Mouse (Mus musculus) hindbrain, embryonic 16.5 days (tissue): ENCODE measurements around the gene Tssk6. TPM values are rescaled to one million over a fixed set of nuclear protein-coding genes. Genes with fewer than 3 reads are reported as not detected.
"Not testable (repeated sequence)": the region's sequence is repeated elsewhere in the genome, so short reads cannot be mapped to it uniquely, and the experiment has no call there.

Source experiments
- ATAC-seq: fragments of 200-750 bp; cut with Nextera tagmentation; 2 replicates; pipeline ENCODE4 v1.8.0; 2017; ENCODE audit warnings: moderate TSS enrichment, moderate library complexity
- H3K27ac ChIP-seq: fragments of 300-500 bp; sonication (generic); 2 replicates; pipeline ENCODE4 v1.5.1; 2014; ENCODE audit warnings: low read depth, mild to moderate bottlenecking, control low read depth, low read length, moderate library complexity
- H3K27me3 ChIP-seq: fragments of 300-500 bp; sonication (generic); replicated peaks from 2 replicates; pipeline ENCODE4 v1.6.1; 2014; ENCODE audit warnings: low read length; ENCODE audit not compliant: control insufficient read depth, insufficient read depth
- H3K36me3 ChIP-seq: fragments of 300-500 bp; sonication (generic); 2 replicates; pipeline ENCODE4 v1.6.1; 2014; ENCODE audit warnings: mild to moderate bottlenecking, low read length, moderate library complexity, mixed read lengths; ENCODE audit not compliant: control insufficient read depth, insufficient read depth
- H3K4me1 ChIP-seq: fragments of 300-500 bp; sonication (generic); 2 replicates; pipeline ENCODE4 v1.6.1; 2014; ENCODE audit warnings: low read depth, low read length; ENCODE audit not compliant: control insufficient read depth, insufficient read depth
- H3K4me2 ChIP-seq: fragments of 300-500 bp; sonication (generic); 2 replicates; pipeline ENCODE4 v1.6.1; 2014; ENCODE audit warnings: mild to moderate bottlenecking, low read length, control low read depth, moderate library complexity
- H3K4me3 ChIP-seq: fragments of 300-500 bp; sonication (generic); 2 replicates; pipeline ENCODE4 v1.5.1; 2014; ENCODE audit warnings: mild to moderate bottlenecking, low read length, control low read depth, moderate library complexity
- H3K9ac ChIP-seq: fragments of 300-500 bp; sonication (generic); 2 replicates; pipeline ENCODE4 v1.6.1; 2014; ENCODE audit warnings: low read depth, mild to moderate bottlenecking, control low read depth, low read length, moderate library complexity
- H3K9me3 ChIP-seq: fragments of 300-500 bp; sonication (generic); 2 replicates; pipeline ENCODE4 v1.6.1; 2014; ENCODE audit warnings: mild to moderate bottlenecking, low read length, moderate library complexity; ENCODE audit not compliant: control insufficient read depth
- WGBS: fragments of 180-500 bp; shearing (Covaris S2); extraction: QIAGEN DNeasy Blood & Tissue Kit; methylation state at CpG from one replicate; pipeline ENCODE4 v1.1.7; 2014; 5-methylcytosine and 5-hydroxymethylcytosine counted together
- polyA plus RNA-seq: library from polyadenylated mRNA; unstranded; fragments of >200 nt; fragmentation: Nextera tagmentation; extraction: Ambion mirVana; gene quantifications from 2 replicates; pipeline ENCODE4 v1.2.1, GENCODE M21; 2015

Tssk6 gene
- polyA plus RNA-seq, 1 experiment from 2014 or later = 3.5 TPM

DNA sequence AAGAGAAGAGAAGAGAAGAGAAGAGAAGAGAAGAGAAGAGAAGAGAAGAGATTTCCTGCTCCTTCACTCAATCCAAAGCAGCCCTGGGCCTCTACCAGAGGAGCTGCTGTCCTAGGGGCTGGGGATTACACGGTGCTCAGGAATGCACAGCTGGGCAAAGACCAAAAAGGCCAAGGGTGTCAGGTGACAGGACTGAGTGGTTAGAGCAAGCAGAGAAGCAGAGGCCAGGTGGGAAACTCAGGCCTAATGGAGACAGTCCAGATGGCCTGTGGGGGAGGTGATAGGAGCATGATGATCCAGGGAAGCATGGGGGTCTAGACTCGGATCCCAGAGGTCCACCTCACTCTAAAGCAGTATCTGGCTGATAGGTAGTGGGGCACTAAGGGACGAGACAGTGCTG, 37.6 kb downstream of the Tssk6 start:
- Histone ChIP-seq H3K36me3 (peaks cover 5% of the 10 kb centered on the region; the same call in 1 of the 2 replicates), H3K27me3 (no peaks in the 10 kb centered on the region), H3K4me1 (no peaks in the 10 kb centered on the region), H3K27ac (no peak overlapping the region), H3K4me2 (no peak overlapping the region), H3K9ac (no peak overlapping the region), H3K4me3 (no peak overlapping the region), H3K9me3 (no peaks in the 10 kb centered on the region)
- no peak for ATAC-seq
- 61% methylated on average over 3 of the region's 3 CpGs for WGBS

DNA sequence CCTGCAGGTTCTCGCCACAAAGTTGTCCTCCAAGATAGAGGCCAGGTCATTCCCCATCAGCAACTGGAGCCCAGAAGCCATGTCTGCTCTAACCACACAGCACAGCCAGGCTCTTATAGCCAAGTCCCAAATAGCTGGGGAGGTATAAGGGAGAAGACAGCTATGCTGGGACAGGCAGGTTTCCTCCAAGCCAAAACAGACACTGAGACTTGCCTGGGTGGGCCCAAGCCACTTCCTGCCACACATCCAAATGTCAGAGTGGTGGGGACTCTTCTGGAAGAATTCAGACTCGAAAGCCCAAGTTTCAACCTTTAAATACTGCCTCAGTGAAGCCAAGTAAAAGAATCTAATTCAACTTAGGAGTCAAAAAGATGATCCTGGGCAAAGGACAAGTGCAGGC, 38.4 kb downstream of the Tssk6 start:
- H3K27me3 ChIP-seq = no peaks in the 10 kb centered on the region
- no peak for ATAC-seq
- WGBS = 93% methylated on average over 2 of the region's 2 CpGs
- H3K27ac ChIP-seq = no peak overlapping the region
- H3K4me3 ChIP-seq = no peak overlapping the region
- 0 out of 2 replicates have a peak, but pooled peaks cover 2% of the 10 kb centered on the region for H3K36me3 ChIP-seq
- H3K4me1 ChIP-seq = no peaks in the 10 kb centered on the region
- H3K9ac ChIP-seq = no peak overlapping the region
- H3K4me2 ChIP-seq = no peak overlapping the region
- no peaks in the 10 kb centered on the region for H3K9me3 ChIP-seq

DNA sequence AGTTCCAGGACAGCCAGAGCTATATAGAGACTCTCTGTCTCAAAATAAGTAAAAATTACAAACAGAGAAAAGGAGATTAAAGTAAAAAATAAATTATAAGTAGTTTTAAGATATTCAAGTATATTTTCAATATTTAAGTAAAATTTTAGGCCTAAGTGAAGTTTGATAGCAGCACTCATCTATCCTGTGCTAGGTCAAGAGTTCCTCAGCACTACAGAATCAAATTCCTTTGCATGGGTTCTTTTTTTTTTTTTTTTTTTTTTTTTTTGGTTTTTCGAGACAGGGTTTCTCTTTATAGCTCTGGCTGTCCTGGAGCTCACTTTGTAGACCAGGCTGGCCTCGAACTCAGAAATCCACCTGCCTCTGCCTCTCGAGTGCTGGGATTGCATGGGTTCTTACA, 40.5 kb downstream of the Tssk6 start:
- H3K27me3 ChIP-seq, ATAC-seq, H3K4me3 ChIP-seq, H3K4me1 ChIP-seq, H3K27ac ChIP-seq, H3K9ac ChIP-seq, H3K4me2 ChIP-seq, H3K9me3 ChIP-seq, H3K36me3 ChIP-seq: not testable (repeated sequence)
- 91% methylated on average over 2 of the region's 3 CpGs for WGBS

DNA sequence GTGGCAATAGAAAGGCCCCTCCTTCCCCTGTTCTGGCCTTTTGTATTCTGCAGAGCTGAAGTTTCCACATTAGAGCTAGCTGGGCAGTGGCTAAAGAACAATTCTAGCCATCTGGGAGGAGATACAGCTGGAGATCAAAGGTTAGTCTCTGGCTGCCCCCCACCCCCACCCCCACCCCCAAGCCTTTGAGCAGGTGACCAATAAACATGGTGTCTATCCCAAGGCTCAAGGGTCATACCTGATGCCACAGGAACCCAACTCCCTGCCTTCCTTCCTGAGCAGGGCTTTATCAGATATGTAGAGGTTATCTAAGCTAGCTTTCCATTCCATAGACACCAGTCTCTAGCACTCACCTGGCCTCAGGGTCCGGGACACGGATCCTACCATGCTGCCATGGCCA, 48.3 kb downstream of the Tssk6 start:
- WGBS = 98% methylated on average over 2 of the region's 2 CpGs
- no peaks in the 10 kb centered on the region for H3K27me3 ChIP-seq
- H3K9me3 ChIP-seq = no peaks in the 10 kb centered on the region

More for the DNA sequence above, 48.3 kb downstream of the Tssk6 start:
- ATAC-seq = no peak
- Histone ChIP-seq H3K36me3 (no peaks in the 10 kb centered on the region), H3K4me1 (no peaks in the 10 kb centered on the region), H3K27ac (no peak overlapping the region), H3K9ac (no peak overlapping the region), H3K4me3 (no peak overlapping the region), H3K4me2 (no peak overlapping the region)

Other genes starting within 250 kb of the Tssk6 start
- 2.1 and 2.3 TPM in 2 replicates for gene Zfp964, start 247.7 kb upstream of the Tssk6 start, polyA plus RNA-seq
- gene Zfp869, start 191.5 kb upstream of the Tssk6 start, polyA plus RNA-seq = 24.2 and 26.7 TPM in 2 replicates
- 6.5 and 8.6 TPM in 2 replicates for gene Zfp963, start 152.2 kb upstream of the Tssk6 start, polyA plus RNA-seq
- 0.64 TPM in 1 of 2 replicates, not detected in the other for gene Gm20422, start 127.3 kb upstream of the Tssk6 start, polyA plus RNA-seq
- gene Atp13a1, start 111.0 kb upstream of the Tssk6 start, polyA plus RNA-seq = 50.1 and 56.4 TPM in 2 replicates
- 32.8 and 37.0 TPM in 2 replicates for gene Zfp866, start 111.0 kb upstream of the Tssk6 start, polyA plus RNA-seq
- gene Gmip, start 93.5 kb upstream of the Tssk6 start, polyA plus RNA-seq = 32.2 and 34.5 TPM in 2 replicates
- 0.54 and 0.91 TPM in 2 replicates for gene Lpar2, start 79.8 kb upstream of the Tssk6 start, polyA plus RNA-seq
- 60.5 TPM in 2 replicates for gene Pbx4, start 69.7 kb upstream of the Tssk6 start, polyA plus RNA-seq
- gene Cilp2, start 14.5 kb upstream of the Tssk6 start, polyA plus RNA-seq = 6.6 and 7.0 TPM in 2 replicates
- 191 and 216 TPM in 2 replicates for gene Ndufa13, start 374 bp downstream of the Tssk6 start, polyA plus RNA-seq
- gene Yjefn3, start 528 bp downstream of the Tssk6 start, polyA plus RNA-seq = 13.6 and 14.3 TPM in 2 replicates
- 13.9 and 19.7 TPM in 2 replicates for gene Gatad2a, start 94.2 kb downstream of the Tssk6 start, polyA plus RNA-seq
- 61.5 and 71.2 TPM in 2 replicates for gene Mau2, start 140.6 kb downstream of the Tssk6 start, polyA plus RNA-seq
- 54.4 and 55.8 TPM in 2 replicates for gene Sugp1, start 140.6 kb downstream of the Tssk6 start, polyA plus RNA-seq
- gene Tm6sf2, start 170.7 kb downstream of the Tssk6 start, polyA plus RNA-seq = 1.2 and 1.4 TPM in 2 replicates
- 1.2 and 1.3 TPM in 2 replicates for gene Hapln4, start 181.3 kb downstream of the Tssk6 start, polyA plus RNA-seq
- 178 and 200 TPM in 2 replicates for gene Ncan, start 218.7 kb downstream of the Tssk6 start, polyA plus RNA-seq
- 46.7 and 51.6 TPM in 2 replicates for gene Nr2c2ap, start 229.1 kb downstream of the Tssk6 start, polyA plus RNA-seq
- 12.3 and 12.5 TPM in 2 replicates for gene Rfxank, start 237.0 kb downstream of the Tssk6 start, polyA plus RNA-seq
- gene Borcs8, start 237.3 kb downstream of the Tssk6 start, polyA plus RNA-seq = 56.4 and 57.1 TPM in 2 replicates
- 0.85 and 1.2 TPM in 2 replicates for gene Mef2b, start 237.5 kb downstream of the Tssk6 start, polyA plus RNA-seq